Mouse (Mus musculus) C2C12 (cell line): ENCODE measurements at regions not wholly inside any gene's neighbourhood (a gene's known extent, or its start where the extent isn't known, plus 50 kb on each side); places are given as distances from the start of the nearest gene placed in this dataset.

Experiments
- CEBPB ChIP-seq: IDR thresholded peaks from one replicate; pipeline ENCODE4 v1.6.1; 2011; ENCODE audit warnings: low read depth, mild to moderate bottlenecking, control low read depth, moderate library complexity
- CTCF ChIP-seq: IDR thresholded peaks from one replicate; pipeline ENCODE4 v1.5.1; 2011; ENCODE audit not compliant: control insufficient read depth, insufficient read depth, insufficient read length
- FOSL1 ChIP-seq: IDR thresholded peaks from one replicate; pipeline ENCODE4 v1.8.0; 2011; ENCODE audit warnings: mild to moderate bottlenecking, low read length; ENCODE audit not compliant: poor library complexity, insufficient read depth, severe bottlenecking
- MAX ChIP-seq: IDR thresholded peaks from one replicate; pipeline ENCODE4 v1.6.1; 2011; ENCODE audit warnings: mild to moderate bottlenecking, control low read depth
- MYOD1 ChIP-seq: IDR thresholded peaks from one replicate; pipeline ENCODE4 v1.6.1; 2011; ENCODE audit warnings: low read depth; ENCODE audit not compliant: control insufficient read depth, insufficient read length
- USF1 ChIP-seq: IDR thresholded peaks from one replicate; pipeline ENCODE4 v1.6.1; 2011; ENCODE audit warnings: low read depth, mild to moderate bottlenecking, control low read depth, moderate library complexity

GRCm38 (mm10) chr10:27761402-27761801 lies 141.8 kb upstream of the Lama2 start:
- TF ChIP-seq CTCF (no peak), MYOD1 (no peak), MAX (no peak), USF1 (no peak), FOSL1 (no peak), CEBPB (no peak)
